Mouse (Mus musculus) heart, embryonic 12.5 days (tissue): Measurements from ENCODE around the gene Fbxl17. TPM values are rescaled to one million over a fixed set of nuclear protein-coding genes. Genes with fewer than 3 reads are reported as not detected.
A peak's percentile ranks its signal among the peaks of the same experiment; 100 is the strongest.

Experiments
- ATAC-seq: fragments of 200-750 bp; cut with Nextera tagmentation; 2 replicates; pipeline ENCODE4 v1.8.0; 2017; ENCODE audit warnings: moderate TSS enrichment, moderate library complexity; ENCODE audit not compliant: insufficient number of reproducible peaks, low FRiP score
- H3K27ac ChIP-seq: fragments of 300-500 bp; sonication (generic); 2 replicates; pipeline ENCODE4 v1.5.1; 2016; ENCODE audit warnings: mild to moderate bottlenecking, moderate library complexity; ENCODE audit not compliant: poor library complexity, severe bottlenecking
- H3K27me3 ChIP-seq: fragments of 300-500 bp; sonication (generic); replicated peaks from 2 replicates; pipeline ENCODE4 v1.6.1; 2016; ENCODE audit warnings: mild to moderate bottlenecking, moderate library complexity
- H3K36me3 ChIP-seq: fragments of 300-500 bp; sonication (generic); 2 replicates; pipeline ENCODE4 v1.6.1; 2016; ENCODE audit warnings: mild to moderate bottlenecking, moderate library complexity
- H3K4me1 ChIP-seq: fragments of 300-500 bp; sonication (generic); replicated peaks from 2 replicates; pipeline ENCODE4 v1.6.1; 2016; ENCODE audit warnings: mild to moderate bottlenecking
- H3K4me2 ChIP-seq: fragments of 300-500 bp; sonication (generic); 2 replicates; pipeline ENCODE4 v1.6.1; 2016; ENCODE audit warnings: mild to moderate bottlenecking, moderate library complexity
- H3K4me3 ChIP-seq: fragments of 300-500 bp; sonication (generic); 2 replicates; pipeline ENCODE4 v1.5.1; 2016; ENCODE audit warnings: mild to moderate bottlenecking
- H3K9ac ChIP-seq: fragments of 300-500 bp; sonication (generic); 2 replicates; pipeline ENCODE4 v1.6.1; 2016; ENCODE audit warnings: mild to moderate bottlenecking, moderate library complexity
- H3K9me3 ChIP-seq: fragments of 300-500 bp; sonication (generic); replicated peaks from 2 replicates; pipeline ENCODE4 v1.6.1; 2016; ENCODE audit warnings: mild to moderate bottlenecking, moderate library complexity
- WGBS: fragments of 180-500 bp; shearing (Covaris S2); methylation state at CpG from one replicate; pipeline ENCODE4 v1.1.7; 2016; 5-methylcytosine and 5-hydroxymethylcytosine counted together
- polyA plus RNA-seq: library from polyadenylated mRNA; unstranded; fragments of >200 nt; fragmentation: Nextera tagmentation; extraction: Ambion mirVana; gene quantifications from 2 replicates; pipeline ENCODE4 v1.2.1, GENCODE M21; 2016

Gene Fbxl17
- polyA plus RNA-seq, 1 experiment from 2014 or later, result 7.1 TPM

DNA sequence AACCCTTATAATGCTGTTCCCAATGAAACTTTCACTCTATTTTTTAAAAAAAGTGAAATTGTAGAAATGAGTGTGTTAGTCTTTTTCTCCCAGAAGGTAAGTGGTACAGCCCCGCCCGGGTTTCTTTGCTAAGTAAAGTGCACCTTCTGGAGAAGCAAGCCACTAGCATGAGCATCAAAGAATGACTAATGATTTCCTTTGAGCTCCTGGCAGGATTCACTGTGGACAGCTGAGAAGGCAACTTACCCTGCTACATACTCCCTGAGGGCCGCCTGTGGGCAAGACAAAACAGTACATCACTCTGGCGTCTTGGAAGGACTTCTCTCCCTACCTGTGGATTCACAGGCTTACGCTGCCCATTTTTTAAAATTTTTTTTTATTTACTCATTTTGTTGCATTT is 217.8 kb downstream of the Fbxl17 start:
- WGBS, result 78% methylated on average over 5 of the region's 5 CpGs
- Histone ChIP-seq H3K4me1 (peaks cover 10% of the 10 kb centered on the region; the same call in 1 of the 2 replicates), H3K36me3 (no peaks in the 10 kb centered on the region)

DNA sequence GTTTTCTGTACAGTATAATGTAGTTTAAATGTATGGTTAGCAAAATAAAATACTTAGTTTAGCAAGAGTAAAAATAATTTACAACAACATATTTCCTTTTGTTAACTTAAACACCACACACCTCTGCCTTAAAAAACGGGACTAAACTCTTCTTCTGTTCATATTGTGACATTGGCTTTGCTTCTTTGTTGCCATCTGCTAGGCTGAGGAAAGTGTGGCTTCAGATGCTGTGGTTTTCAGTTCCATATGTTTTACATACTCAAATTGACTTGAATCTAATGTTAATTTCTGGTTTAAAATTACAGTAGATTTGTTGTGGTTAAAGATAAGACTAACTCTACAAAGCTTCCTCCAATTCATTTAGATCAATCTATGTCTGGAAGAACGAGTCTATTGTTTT is 218.8 kb downstream of the Fbxl17 start:
- H3K4me2 ChIP-seq, result no peak overlapping the region
- H3K27ac ChIP-seq, result no peak overlapping the region
- H3K27me3 ChIP-seq, result no peaks in the 10 kb centered on the region
- 76% methylated on average over 2 of the region's 2 CpGs for WGBS
- no peaks in the 10 kb centered on the region for H3K9me3 ChIP-seq
- no peaks in the 10 kb centered on the region for H3K36me3 ChIP-seq
- no peak overlapping the region for H3K9ac ChIP-seq
- ATAC-seq, result no peak
- H3K4me3 ChIP-seq, result no peak overlapping the region
- H3K4me1 ChIP-seq, result peaks cover 10% of the 10 kb centered on the region; the same call in 1 of the 2 replicates

More for the DNA sequence above, 217.8 kb downstream of the Fbxl17 start:
- no peak overlapping the region for H3K9ac ChIP-seq
- H3K4me2 ChIP-seq, result no peak overlapping the region
- H3K27me3 ChIP-seq, result no peaks in the 10 kb centered on the region
- no peaks in the 10 kb centered on the region for H3K9me3 ChIP-seq
- no peak for ATAC-seq
- no peak overlapping the region for H3K27ac ChIP-seq
- no peak overlapping the region for H3K4me3 ChIP-seq

DNA sequence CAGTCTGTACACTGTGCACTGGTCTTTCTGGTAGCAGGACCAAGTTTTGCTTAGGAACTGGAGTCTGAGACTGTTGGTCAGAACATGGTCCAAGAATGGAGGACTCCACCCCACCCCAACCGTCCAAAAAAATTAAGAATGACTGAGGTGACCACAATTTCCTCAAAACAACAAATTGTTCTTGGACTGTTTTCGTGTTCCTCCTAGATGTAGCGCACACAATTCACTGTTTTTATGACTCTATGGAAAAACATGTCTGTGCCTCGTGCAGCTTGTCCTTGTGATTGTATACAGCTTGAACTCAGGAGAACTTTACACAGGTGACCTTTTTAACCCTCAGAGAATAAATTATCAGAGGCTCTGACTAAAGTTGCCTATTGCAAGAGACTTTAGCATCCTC is 220.7 kb downstream of the Fbxl17 start:
- no peak overlapping the region for H3K4me2 ChIP-seq
- WGBS, result 74% methylated on average over 4 of the region's 4 CpGs

DNA sequence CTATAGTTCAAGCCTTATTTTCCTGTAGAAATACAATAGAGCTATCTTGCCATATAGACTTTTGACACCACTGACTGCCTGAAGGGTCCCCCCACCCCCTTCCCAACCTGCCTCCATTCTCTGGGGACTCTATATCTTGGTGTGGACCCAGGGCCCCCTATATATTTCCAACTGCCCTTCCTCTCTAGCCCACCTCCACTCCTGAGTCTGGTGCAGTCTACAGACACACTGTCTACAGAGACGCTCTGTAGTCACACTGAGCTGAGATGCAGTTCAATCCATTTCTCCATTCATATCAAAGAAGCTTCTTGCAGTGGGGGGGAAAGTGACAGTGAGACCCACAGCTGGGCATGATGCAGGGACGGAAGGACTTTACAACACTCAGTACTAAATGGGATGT is 226.5 kb downstream of the Fbxl17 start:
- Histone ChIP-seq H3K27me3 (no peaks in the 10 kb centered on the region), H3K4me3 (no peak overlapping the region), H3K4me1 (peaks cover 8% of the 10 kb centered on the region), H3K27ac (no peak overlapping the region), H3K9ac (no peak overlapping the region), H3K4me2 (no peak overlapping the region), H3K9me3 (no peaks in the 10 kb centered on the region; the same call in 1 of the 2 replicates), H3K36me3 (no peaks in the 10 kb centered on the region)
- 82% methylated on average over 2 of the region's 2 CpGs for WGBS
- no peak for ATAC-seq

More for the DNA sequence above, 220.7 kb downstream of the Fbxl17 start:
- no peak overlapping the region for H3K4me3 ChIP-seq
- no peak for ATAC-seq
- H3K27me3 ChIP-seq, result no peaks in the 10 kb centered on the region
- H3K36me3 ChIP-seq, result no peaks in the 10 kb centered on the region
- no peak overlapping the region for H3K27ac ChIP-seq
- no peak overlapping the region for H3K9ac ChIP-seq
- H3K4me1 ChIP-seq, result peaks cover 8% of the 10 kb centered on the region; the same call in 1 of the 2 replicates
- H3K9me3 ChIP-seq, result no peaks in the 10 kb centered on the region

- no peak overlapping the region for H3K9ac ChIP-seq
- no peaks in the 10 kb centered on the region; the same call in 1 of the 2 replicates for H3K9me3 ChIP-seq
- no peak overlapping the region for H3K4me2 ChIP-seq
- no peak overlapping the region for H3K4me3 ChIP-seq
- H3K27me3 ChIP-seq, result no peaks in the 10 kb centered on the region
- no peak overlapping the region for H3K27ac ChIP-seq
- H3K4me1 ChIP-seq, result peaks cover 9% of the 10 kb centered on the region
- no peak for ATAC-seq
- no peaks in the 10 kb centered on the region for H3K36me3 ChIP-seq
Observed at GRCm38 (mm10) chr17:63272914-63273313, 226.9 kb downstream of the Fbxl17 start.

GRCm38 (mm10) chr17:63271000-63271399 is 228.8 kb downstream of the Fbxl17 start:
- Histone ChIP-seq H3K4me1 (peaks cover 16% of the 10 kb centered on the region), H3K9ac (no peak overlapping the region), H3K9me3 (no peaks in the 10 kb centered on the region; the same call in 1 of the 2 replicates), H3K27ac (no peak overlapping the region), H3K36me3 (no peaks in the 10 kb centered on the region), H3K27me3 (no peaks in the 10 kb centered on the region), H3K4me3 (no peak overlapping the region), H3K4me2 (no peak overlapping the region)
- no peak for ATAC-seq
- WGBS, result 73% methylated on average over 6 of the region's 6 CpGs

DNA sequence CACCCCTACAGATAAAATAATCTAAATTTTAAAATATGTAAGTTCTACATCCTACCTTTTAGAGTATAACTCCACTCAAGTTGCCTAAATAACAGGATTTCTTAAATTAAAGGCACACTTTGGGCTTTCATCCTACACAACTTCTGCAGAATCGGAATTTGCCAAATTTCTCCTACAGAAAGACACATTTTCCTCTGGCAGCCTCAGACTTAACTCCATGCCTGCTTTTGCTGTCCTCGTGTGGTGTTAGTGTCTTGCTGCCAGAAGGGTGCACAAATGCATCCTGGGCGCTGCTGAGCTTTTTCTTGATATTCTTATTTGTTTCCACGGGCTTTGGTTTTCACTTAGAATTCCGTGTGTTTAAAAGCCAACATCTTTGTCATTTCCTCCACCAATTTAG is 229.3 kb downstream of the Fbxl17 start:
- Histone ChIP-seq H3K4me3 (no peak overlapping the region), H3K36me3 (no peaks in the 10 kb centered on the region), H3K27ac (no peak overlapping the region), H3K9me3 (no peaks in the 10 kb centered on the region; the same call in 1 of the 2 replicates), H3K4me1 (peaks cover 16% of the 10 kb centered on the region), H3K9ac (no peak overlapping the region), H3K4me2 (no peak overlapping the region), H3K27me3 (no peaks in the 10 kb centered on the region)
- no peak for ATAC-seq
- WGBS, result 88% methylated on average over 5 of the region's 5 CpGs

DNA sequence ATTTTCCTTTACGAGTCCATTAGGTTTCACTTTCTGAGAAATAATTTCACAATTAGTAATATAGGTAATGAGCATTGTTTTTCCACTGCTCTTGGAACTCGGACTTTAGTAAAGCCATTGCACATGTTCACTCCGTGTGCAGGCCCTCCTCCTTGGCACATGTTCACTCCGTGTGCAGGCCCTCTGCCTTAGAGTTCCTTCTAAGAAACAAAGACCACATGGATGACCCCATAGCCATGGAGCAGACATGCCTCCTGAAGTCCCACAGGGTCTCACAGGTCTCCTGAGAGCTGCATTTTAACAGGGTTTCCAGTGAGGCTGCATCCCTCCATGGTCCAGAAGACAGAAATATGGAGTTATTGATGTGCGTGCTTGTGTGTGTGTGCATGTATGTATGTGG is 237.1 kb downstream of the Fbxl17 start:
- Histone ChIP-seq H3K4me3 (no peak overlapping the region), H3K36me3 (no peaks in the 10 kb centered on the region), H3K4me2 (no peak overlapping the region), H3K9ac (no peak overlapping the region), H3K4me1 (peaks cover 4% of the 10 kb centered on the region), H3K9me3 (no peaks in the 10 kb centered on the region), H3K27me3 (no peaks in the 10 kb centered on the region), H3K27ac (no peak overlapping the region)
- no peak for ATAC-seq
- WGBS, result 91% methylated on average over 5 of the region's 5 CpGs

- 68% methylated on average over 10 of the region's 10 CpGs for WGBS
- ATAC-seq, result peak; percentile 85
- H3K4me1 ChIP-seq, result peaks cover under 1% of the 10 kb centered on the region; the same call in 1 of the 2 replicates
- no peak overlapping the region for H3K9ac ChIP-seq
- no peak overlapping the region for H3K4me2 ChIP-seq
- no peaks in the 10 kb centered on the region for H3K9me3 ChIP-seq
- no peaks in the 10 kb centered on the region for H3K36me3 ChIP-seq
- no peak overlapping the region for H3K27ac ChIP-seq
- no peaks in the 10 kb centered on the region for H3K27me3 ChIP-seq
- no peak overlapping the region for H3K4me3 ChIP-seq
Observed at GRCm38 (mm10) chr17:63261508-63262141, 238.2 kb downstream of the Fbxl17 start.

DNA sequence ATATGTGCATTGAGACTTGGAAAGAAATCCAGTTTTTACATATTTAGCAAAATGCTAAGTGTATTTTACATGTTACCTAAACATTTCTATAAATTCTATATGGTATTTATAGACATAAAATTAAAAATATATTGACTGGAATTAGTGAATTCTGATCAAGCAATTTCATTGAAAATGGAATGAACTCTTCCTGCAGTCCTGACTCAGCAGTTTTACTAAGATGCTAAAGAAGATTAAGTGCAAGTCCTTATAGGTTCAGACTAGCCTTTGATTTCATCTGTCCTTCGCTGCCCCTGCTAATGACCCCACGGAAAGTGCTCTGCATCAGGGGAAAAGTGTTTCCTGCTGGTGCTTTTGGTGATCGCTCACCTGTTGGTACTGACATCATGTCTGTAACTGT is 240.7 kb downstream of the Fbxl17 start:
- Histone ChIP-seq H3K27ac (no peak overlapping the region), H3K9me3 (no peaks in the 10 kb centered on the region), H3K4me2 (no peak overlapping the region), H3K4me3 (no peak overlapping the region), H3K4me1 (peaks cover 4% of the 10 kb centered on the region; the same call in 1 of the 2 replicates), H3K9ac (no peak overlapping the region), H3K27me3 (no peaks in the 10 kb centered on the region), H3K36me3 (no peaks in the 10 kb centered on the region)
- ATAC-seq, result no peak
- WGBS, result 88% methylated on average over 3 of the region's 3 CpGs

DNA sequence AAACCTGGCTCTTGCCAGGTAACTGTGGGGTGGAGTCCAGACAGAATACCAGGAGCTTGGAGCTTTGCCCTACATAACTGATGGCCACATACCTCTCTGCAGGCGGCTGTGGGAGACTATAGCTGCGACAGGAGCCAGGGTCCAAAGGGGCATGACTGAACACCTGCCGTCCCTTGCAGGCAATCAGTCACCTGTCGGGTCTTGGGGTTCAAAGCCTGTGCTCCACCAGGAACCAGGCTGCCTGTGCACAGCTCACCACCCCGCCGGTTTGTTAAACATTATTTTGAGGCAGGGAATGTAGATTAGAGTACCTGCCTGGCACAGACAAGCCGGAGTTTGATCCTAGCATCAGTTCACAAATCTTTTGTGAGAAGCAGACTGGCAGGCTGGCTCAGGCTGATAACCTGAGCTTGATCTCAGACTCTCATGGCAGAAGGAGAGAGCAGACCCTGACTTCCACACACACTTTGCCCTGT is 253.6 kb downstream of the Fbxl17 start:
- Histone ChIP-seq H3K4me2 (no peak overlapping the region), H3K4me1 (peaks cover 5% of the 10 kb centered on the region; the same call in 1 of the 2 replicates), H3K9ac (no peak overlapping the region), H3K27me3 (no peaks in the 10 kb centered on the region), H3K4me3 (no peak overlapping the region), H3K27ac (no peak overlapping the region), H3K9me3 (no peaks in the 10 kb centered on the region), H3K36me3 (peaks cover 6% of the 10 kb centered on the region; the same call in 1 of the 2 replicates)
- no peak for ATAC-seq
- 70% methylated on average over 7 of the region's 7 CpGs for whole genome bisulfite sequencing

DNA sequence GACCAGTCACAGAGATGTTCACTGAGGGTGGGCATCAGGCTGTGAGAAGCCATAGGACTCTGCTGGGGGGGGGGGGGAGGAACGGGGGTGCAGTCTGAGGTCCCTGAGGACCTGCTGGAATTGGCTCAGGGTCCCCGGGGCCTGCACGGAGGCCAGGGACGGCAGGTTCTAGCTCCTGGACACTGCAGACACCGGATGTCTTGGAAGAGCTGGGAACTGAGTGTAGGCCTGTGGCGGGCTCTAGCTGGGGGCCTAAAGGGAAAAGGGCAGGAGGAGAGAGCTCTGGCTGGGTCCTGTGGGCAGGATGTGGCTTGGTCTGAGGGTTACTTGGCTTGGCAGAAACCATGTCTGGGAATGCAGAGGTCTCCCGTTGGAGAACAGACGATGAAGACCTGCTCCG is 254.3 kb downstream of the Fbxl17 start:
- H3K9me3 ChIP-seq, result no peaks in the 10 kb centered on the region
- H3K27ac ChIP-seq, result no peak overlapping the region
- no peak for ATAC-seq
- peaks cover 6% of the 10 kb centered on the region; the same call in 1 of the 2 replicates for H3K36me3 ChIP-seq
- H3K4me2 ChIP-seq, result no peak overlapping the region
- no peak overlapping the region for H3K9ac ChIP-seq
- no peaks in the 10 kb centered on the region for H3K27me3 ChIP-seq
- 86% methylated on average over 9 of the region's 9 CpGs for WGBS
- peaks cover 8% of the 10 kb centered on the region for H3K4me1 ChIP-seq
- no peak overlapping the region for H3K4me3 ChIP-seq
